Mouse (Mus musculus) gastrocnemius, postnatal 14 days (tissue): Measurements from ENCODE around the gene Bola1. TPM values are rescaled to one million over a fixed set of nuclear protein-coding genes. Genes with fewer than 3 reads are reported as not detected.
"Not testable (repeated sequence)": the region's sequence is repeated elsewhere in the genome, so short reads cannot be mapped to it uniquely, and the experiment has no call there.

ENCODE experiments used
- DNase-seq: peaks from one replicate; pipeline ENCODE4 v3.0.0; 2021; ENCODE audit warnings: mixed read lengths
- intact Hi-C: fragments of 180-260 bp; cut with DNase I; formaldehyde crosslinking; loops from one replicate; pipeline ENCODE4 v1.15.1; 2025; ENCODE audit warnings: low total_unique reads
- total RNA-seq, 2 experiments: library from RNA; stranded (reverse); gene quantifications; 2 replicates each; pipeline ENCODE4 v1.2.3; 2021

Bola1 gene
- total RNA-seq, 2 experiments from 2014 or later, result 26.4 to 27.7 TPM

DNA sequence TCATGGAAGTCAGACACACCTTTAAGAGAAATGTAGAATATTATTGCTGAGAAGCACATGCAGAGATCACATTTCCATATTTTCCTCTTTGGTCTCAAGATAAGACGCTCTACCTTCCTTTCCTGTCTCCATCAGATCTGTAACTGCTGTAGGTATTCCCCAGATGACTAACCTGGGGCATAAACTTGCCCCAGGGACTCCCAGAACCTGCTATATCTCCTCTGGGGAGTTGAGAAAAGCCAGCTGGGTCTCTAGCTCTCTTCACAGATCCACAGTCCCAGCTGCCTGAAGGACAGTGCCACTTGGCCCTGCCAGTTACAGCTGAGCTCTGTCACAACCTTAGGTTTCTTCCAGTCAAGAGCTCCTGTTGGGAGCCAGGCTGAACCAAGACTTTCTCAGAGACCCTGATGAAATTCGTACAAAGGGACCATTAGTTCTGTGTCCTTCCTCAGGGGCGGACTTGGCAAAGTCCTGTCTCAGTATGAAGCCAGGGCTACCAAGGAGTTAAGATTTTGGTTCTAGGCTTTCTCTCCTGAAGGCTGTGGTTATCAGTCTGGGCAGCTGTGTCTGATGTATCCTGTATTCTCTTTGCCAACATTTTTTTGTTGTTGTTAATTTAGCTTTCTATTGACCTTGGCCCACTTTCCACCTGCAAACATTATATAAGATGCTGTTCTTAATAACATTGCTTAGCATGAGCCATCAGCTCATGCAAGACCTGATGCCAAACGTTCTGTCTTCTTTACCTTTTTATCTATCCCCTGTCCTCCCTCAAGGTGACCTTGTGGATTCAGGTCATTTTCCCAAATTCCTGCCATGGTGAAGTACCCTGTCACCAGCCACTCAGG lies 11.6 kb upstream of the Bola1 start:
- intact Hi-C loops, result loop anchor here (10.0 kb wide), 1 partner anchor 156 kb away; no protein-coding TSS in a partner anchor
- DNase-seq, result no peak

DNA sequence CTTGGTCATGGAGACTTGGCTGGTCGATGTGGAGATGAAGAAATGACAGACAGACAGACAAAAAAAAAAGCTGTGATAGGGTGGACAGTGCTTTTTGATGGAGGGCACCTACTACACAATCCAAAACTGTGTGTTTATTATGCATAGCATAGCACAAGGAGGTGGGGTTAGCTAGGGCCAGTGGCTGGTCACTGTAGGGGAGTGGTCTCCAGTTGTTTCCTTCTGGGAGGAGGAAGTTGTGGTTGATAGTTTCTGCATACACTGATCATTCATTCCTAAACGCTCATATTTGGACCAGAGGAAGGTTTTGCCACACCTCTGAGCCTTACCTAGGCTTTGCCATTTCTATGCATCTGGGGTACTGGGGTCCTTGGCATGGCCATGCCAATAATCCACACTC lies 10.9 kb upstream of the Bola1 start:
- DNase-seq, result no peak
- intact Hi-C loops, result loop anchor here (10.0 kb wide), 1 partner anchor 156 kb away; no protein-coding TSS in a partner anchor

DNA sequence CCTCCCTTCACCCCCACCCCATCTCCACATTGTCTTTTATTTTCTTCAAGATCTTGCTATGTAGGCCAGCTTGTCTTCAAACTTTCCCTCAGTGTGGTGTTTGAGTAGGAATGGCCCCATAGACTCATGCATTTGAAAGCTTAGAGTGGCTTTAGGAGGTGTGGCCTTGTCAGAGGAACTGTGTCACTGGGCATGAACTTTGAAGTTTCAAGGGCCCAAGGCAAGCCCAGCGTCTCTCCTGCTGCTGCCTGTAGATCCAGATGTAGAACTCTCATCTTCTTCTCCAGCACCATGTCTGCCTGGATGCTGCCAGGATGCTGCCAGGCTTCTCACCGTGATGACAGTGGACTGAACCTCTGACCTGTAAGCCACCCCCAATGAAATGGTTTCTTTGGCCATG lies 9.3 kb upstream of the Bola1 start:
- DNase-seq, result no peak
- intact Hi-C loops, result no loop called here

DNA sequence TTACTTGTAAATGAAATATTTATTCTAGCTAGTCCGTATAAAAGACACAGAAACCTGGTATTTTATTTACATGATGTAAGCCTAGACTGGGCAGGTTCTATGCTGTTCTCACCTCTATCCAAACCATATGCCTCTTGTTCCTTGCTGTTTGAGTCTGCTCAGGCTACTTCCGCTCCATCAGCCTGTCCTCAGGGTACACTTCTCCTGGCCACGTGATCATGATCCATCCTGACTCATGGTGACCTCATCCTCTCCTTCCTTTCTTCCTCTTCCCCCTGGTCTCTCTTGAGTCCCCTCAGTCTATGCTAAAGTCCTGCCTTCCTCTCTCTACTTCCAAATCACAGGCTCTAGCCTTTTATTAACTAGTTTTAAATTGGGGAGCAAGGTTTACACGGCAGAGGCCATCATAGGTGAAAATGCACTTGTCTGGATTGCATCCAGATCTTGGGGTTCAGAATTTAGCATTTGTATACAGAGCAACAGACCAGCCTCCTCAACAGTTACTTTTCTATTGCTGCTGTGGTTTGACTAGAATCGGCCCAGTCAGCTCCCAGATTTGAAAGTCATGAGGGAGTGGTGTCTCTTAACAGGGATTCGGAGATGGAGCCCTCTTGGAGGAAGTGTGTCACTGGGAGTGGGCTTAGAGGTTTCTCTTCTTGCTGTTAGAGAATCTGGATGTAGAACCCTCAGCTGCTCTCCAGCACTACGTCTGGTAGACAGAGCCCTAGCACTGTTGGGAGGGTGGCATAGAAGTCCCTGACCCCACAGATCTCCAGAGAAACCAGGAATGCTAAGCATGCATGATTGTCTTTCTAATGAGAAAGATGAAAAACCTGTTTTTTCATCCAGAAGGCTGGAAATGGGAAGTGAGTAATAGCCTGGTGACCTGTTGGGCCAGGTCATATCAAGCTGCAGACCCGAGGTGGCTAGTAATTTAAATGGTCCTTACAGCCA lies 7.5 kb upstream of the Bola1 start:
- intact Hi-C loops, result no loop called here
- DNase-seq, result no peak

DNA sequence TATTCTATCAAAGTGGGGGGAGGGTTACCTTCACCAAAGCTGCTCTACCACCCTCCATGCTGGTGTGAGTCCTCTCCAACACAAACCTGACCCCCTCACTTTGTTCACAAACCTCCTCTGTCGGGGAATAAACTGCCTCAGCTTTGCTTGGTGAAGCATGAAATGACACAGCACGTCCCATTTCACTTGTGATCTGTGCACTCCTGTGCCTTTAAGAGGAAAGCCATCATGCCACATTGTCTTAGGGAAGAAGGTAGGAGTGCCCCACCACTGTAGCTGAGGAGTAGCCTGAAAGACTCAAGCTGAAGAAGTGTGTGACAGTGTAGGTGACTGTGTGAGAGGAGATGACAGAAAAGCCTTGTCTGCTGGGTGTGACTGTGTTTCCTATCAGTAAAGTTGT lies 5.9 kb upstream of the Bola1 start:
- no peak for DNase-seq
- intact Hi-C loops, result no loop called here

DNA sequence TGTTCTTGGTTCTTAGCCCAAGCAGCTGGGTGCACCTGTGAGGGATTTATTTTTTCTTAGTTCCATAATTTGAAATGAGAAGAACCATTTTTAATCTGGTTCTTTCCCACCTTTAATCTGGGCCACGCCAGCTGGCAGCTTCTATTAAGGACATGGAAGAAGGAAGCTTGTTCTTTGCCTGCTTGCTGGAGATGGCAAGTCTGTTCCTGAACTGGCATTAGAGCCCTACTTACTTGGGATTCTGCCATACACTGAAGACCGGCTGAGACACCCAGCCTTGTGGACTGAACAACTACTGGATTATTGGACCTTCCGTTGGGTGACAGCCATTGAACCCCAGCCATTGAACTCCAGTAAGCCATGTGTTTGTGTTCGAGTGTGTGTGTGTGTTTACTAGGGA lies 3.3 kb upstream of the Bola1 start:
- DNase-seq, result no peak
- intact Hi-C loops, result no loop called here

DNA sequence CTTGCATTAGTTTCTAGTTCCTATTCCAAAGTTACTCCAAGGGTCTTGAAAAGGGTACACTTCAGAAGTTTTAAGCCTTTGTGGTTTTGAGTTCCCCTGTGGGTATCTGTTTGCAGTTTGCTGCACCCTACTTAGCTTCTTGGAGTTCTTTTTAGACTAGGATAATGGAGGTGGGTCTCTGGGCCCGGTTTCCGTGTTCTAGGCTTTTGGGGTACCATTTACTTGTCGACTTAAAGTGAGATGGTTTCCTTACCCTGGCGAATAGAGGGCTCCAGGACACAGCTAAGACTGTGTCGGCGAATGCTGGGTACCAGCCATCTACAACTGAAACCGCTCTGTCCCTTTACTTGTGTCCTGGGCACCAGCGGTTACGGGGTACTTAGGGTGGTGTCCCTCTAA lies 2.1 kb upstream of the Bola1 start:
- DNase-seq, result no peak
- intact Hi-C loops, result no loop called here

DNA sequence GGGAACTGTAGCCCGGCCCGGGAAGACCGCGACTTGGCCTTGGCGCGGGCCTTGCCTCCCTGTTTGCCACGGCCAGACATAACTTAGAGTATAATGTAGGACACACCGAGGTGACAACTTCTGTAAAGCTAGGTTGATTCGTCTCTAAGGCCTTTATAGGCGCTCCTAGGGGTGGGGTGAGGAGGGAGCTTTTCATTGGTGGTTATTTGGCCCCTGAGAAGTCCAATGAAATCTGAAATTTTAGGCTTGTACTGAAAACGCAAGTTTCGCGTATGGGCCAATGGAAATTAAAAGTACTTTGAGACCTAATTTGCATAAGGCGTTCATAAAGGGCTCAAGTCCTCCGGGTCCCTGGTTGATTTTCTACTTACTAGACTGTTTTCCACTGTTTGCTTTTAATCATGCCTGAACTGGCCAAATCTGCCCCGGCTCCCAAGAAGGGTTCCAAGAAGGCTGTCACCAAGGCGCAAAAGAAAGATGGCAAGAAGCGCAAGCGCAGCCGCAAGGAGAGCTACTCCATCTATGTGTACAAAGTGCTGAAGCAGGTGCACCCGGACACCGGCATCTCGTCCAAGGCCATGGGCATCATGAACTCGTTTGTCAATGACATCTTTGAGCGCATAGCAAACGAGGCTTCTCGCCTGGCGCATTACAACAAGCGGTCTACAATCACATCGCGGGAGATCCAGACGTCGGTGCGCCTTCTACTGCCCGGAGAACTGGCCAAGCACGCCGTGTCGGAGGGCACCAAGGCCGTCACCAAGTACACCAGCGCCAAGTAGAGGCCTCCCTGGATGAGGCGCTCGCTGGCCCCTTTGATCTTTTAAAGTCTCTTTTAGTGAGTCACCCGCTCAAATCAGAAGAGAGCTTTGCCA lies 1.5 kb upstream of the Bola1 start, which contains the start of the genes Hist2h2ac and Hist2h2be:
Hist2h2ac (minus strand) TSS at position 116 of the 875 bp plus-strand sequence.
Hist2h2be (plus strand) TSS at position 355 of the 875 bp plus-strand sequence.
- intact Hi-C loops, result no loop called here
- DNase-seq, result peak; percentile 70

DNA sequence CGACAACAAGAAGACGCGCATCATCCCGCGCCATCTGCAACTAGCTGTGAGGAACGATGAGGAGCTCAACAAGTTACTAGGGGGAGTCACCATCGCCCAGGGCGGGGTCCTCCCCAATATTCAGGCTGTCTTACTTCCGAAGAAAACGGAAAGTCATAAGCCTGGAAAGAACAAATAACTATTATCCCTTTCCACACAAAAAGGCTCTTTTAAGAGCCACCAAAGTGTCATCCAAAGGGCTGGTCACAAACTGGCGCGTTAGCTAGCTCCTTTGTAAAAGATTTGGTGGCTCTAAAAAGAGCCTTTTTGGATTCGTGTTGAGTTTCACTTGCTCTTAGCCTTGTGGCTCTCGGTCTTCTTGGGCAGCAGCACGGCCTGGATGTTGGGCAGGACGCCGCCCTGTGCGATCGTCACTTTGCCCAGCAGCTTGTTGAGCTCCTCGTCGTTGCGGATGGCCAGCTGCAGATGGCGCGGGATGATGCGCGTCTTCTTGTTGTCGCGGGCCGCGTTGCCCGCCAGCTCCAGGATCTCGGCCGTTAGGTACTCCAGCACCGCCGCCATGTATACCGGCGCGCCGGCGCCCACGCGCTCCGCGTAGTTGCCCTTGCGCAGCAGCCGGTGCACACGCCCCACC lies 739 bp upstream of the Bola1 start:
- intact Hi-C loops, DNase-seq: not testable (repeated sequence)

DNA sequence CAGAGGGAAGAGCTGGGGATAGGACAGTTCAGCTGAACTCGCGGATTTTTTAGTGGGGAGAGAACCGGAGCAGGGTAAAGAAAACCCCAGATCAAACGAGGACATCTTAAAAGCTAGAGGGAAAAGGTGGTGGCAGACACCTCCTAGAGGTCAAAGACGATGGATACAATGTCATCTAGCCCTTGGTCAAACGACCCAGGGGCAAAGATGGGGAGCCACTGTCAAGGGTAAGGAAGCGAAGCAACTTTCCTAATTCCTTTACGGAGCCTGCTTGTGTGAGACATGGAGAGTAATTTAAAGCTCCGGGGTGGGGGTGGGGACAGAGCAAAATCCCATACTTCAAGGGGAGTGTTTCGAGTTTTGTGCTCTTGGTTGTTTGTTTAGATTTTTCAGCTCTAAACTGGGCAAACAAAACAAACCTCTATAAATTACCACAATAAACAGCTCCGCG lies 293 bp downstream of the Bola1 start:
- intact Hi-C loops, result no loop called here
- no peak for DNase-seq

DNA sequence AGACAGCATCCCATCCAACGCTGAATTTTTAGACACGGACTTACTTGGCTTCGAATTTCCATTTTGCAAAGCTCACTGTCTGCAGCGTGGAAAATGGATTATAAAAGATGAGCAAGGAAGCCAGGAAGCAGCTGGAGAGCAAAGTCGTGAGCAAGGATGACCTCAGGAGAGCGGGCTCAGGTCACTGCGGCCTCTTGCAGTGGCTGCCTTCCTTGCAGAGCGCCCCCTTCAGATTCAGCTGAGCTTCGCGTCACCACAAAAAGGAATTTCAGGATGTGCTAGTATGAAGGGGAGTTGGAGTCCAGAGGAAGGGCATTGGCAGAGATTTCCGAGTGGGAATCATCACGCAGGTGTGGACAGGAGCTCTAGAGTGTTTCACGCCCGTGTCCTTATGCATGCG lies 10.3 kb downstream of the Bola1 start:
- intact Hi-C loops, result no loop called here
- no peak for DNase-seq

DNA sequence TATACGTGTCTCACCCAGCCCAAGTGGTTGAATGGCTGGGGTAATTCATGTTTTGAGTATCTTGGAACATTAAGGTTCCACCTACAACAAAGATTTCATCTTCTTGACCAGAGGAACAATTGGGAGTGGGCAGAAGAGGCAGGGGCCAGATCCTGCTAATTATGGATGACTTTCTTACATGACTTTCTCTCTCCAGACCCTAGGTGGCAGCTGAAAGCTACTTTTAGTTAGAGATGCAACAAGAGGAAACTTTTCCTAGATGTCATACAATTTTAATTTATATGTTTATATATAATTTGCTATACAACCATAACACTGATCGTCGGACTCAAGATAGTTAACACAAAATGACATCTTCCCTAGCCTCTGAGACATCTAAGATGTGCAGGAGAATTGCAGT lies 11.7 kb downstream of the Bola1 start:
- DNase-seq, result no peak
- intact Hi-C loops, result no loop called here

DNA sequence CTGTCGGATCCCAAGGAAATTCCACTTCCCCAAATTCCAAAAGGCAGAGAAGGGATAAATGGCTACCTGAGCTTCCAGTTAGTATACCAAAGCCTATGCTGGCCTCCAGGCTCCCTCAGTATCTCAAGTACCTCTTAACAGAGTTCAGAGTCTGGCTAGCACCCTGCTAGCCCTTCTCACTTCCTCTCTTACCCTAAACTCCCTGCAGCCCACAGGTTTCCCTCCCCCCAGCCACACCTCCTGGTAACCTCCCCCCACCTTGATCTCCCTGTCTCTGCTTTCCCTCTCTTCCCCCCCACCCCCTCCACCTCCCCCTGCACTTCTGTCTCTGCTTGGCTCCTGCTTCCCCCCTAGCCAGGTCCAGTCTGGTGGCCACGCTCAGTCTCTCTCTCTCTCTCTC lies 19.8 kb downstream of the Bola1 start:
- intact Hi-C loops, result no loop called here

DNA sequence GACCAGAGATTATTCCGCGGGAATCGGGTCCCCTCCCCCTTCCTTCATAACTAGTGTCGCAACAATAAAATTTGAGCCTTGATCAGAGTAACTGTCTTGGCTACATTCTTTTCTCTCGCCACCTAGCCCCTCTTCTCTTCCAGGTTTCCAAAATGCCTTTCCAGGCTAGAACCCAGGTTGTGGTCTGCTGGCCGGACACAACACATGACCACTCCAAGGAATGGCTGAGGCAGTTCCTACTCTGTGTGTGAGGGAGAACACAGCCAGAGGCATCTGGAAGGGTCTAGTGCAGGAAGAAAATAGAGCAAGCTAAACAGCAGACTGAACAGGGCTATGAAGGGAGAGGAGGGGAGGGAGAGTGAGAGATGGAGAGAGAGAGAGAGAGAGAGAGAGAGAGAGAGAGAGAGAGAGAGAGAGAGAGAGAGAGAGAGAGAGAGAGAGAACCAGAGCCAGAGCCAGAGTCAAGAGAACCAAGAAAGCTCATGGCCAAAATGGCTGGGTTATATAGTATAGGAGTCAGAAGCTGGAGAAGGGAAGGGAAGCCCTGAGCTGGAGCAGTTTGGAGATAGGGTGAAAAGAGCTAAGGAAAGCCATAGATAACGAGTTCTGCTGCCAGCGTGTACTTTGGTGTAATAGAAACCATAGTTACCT lies 20.8 kb downstream of the Bola1 start:
- intact Hi-C loops, result not testable (repeated sequence)

More for the DNA sequence above, 19.8 kb downstream of the Bola1 start:
- no peak for DNase-seq

DNA sequence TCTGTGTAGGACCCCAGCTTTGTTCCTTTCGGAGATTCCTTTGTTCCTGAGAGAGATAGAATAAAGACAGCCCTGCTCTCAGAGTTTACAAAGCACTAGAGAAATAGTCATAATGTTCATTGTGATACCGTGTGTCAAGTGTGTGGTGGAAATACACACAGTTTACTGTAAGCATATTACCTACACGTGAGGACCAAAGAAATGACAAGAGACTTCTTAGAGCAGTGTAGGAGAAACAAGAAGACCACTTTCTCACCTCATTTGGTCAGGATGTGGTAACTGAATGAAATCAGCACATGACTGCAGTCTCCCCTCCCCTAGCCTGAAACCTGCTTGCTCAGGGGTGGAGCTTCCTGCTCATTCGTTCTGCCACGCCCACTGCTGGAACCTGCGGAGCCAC lies 21.3 kb downstream of the Bola1 start:
- no peak for DNase-seq
- intact Hi-C loops, result no loop called here

More for the DNA sequence above, 20.8 kb downstream of the Bola1 start:
- not testable (repeated sequence) for DNase-seq

DNA sequence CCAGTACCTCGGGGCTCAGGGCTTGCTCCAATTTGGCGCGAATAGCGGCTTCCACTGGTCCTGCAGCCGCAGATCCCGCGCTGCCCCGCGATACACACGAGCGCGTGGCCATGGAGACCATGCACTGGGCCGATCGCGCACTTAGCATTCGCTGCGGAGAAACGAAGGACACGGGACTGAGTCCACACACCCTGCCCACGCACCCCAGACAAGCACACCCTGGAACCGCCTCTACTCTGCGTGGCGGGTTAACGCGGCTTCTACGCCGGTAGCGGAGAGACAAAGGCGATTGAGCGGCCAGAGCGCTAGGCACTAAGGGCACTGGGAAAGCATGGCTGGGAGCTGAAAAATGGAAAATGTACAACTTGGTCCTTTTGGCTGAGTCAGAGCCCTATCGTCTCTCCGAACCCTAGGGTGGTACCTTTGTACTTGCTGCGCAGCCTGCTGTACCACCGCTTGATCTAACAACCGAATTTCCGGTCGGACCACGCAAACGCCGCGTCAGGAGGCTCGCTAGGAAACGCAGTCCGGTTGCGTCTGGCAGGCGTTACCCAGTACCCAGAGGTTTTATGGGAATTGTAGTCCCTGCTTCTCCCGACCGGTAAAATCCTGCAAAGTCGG lies 22.3 kb downstream of the Bola1 start:
- intact Hi-C loops, result no loop called here
- DNase-seq, result peak; percentile 87

DNA sequence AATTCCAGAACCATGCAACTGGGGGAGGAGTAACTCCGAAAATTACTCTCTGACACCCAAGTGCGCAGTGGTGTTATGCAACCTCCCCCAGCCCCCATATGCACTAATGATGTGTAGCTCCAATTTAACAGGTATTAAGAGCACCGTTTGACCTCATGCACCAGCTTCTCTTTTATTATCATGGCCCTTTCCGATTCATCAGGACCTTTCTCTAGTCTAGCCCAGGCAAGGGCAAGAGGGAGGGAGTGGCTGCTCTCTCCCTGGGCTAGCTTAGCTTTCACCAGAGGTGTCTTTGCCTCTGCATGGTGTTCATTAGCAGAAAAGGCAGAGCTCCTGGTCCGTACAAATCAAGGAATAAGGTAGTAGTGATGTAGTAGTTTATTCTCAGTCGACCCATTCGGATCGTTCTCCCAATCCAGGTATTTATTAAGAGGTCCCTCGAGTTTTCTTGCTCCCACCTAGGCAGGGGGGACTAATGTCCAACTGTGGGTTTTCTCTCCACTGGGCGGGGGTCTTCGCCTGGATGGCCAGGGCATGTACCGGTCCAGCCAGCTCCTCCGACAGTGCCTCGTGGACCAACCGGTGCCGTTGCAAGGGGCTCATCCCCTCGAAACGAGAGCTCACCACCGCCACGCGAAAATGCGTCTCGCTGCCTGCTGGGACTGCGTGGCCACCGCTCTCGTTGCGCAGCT lies 22.9 kb downstream of the Bola1 start:
- no peak for DNase-seq
- intact Hi-C loops, result no loop called here
